10 mouse cellular contexts compared by ENCODE assay signal in the genomic region with DNA sequence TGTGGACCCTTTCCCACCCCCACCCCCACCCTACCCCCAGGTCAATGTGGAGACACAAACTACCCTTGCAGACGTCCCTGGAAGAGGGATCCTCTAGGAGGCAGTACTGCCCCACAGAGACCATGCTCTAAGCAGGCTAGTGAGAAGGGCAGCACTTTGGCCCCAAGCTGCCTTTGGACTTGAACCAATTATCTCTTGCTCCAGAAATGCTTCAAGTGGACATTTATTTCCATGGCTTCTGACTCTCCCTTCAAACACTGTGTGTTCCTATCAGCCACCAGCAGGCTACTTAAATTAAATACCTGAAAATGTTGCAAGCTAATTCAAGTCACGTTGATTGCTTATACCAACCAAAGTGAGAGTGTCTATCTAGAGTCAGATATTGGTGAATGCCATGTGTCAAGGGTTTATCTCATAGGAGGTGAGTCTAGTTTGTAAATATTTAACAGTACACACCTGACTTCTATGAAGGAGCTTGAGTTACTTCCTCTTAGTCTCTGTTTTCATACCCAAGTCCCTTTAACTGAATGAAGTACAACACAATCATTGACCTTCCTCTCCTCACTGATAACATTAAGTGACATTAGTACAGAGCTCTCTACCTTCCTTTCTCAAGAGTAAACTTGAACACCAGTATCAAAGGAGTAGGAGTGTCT.
DNase-seq lines count a peak whose midpoint lies in the region; TF ChIP-seq lines count a peak whose summit lies in the region.
"Had no signal": no experiment of that assay in that cellular context is flagged by ENCODE, and none has a peak within 500 bp of the region (broad histone marks: within the 10 kb centered on the region; RNA-seq: fewer than 3 reads in every experiment).

No protein-coding gene starts in this region.

- DNase-seq in heart, adult 2 months, result peak in 1 of 2 experiments; percentile 16
- DNase-seq in heart, adult 11 months, result no peak
- peak; percentile 14 for DNase-seq in 3134 (ENCODE audit: extremely low read depth, insufficient read length, low spot score)
- DNase-seq in R1 (ENCODE audit: low read depth, low spot score), result peak; percentile 11
- peak; percentile 22 to 50 for DNase-seq in kidney, postnatal 25 days
- DNase-seq in Muller cell, postnatal 12 days (ENCODE audit: inconsistent ontology term), result no peak
- no peak for DNase-seq in retina, embryonic 14.5 days (ENCODE audit: low spot score)
- DNase-seq in right cerebral cortex, postnatal 36 days (ENCODE audit: low spot score in 2 of 2), result no peak
- DNase-seq: thymus, postnatal 4 days had no signal

- intact Hi-C loops in heart, adult 2 months (cut with DNase I), result loop anchor here (5.0 kb wide), 1 partner anchor 432 kb away; no protein-coding TSS in a partner anchor

- TF ChIP-seq CTCF in heart, adult 2 months (IDR thresholded peaks at IDR 0.05), result peak; percentile 57

- H3K4me3 ChIP-seq in heart, adult 2 months, result no peak overlapping the region
- H3K4me3 ChIP-seq: liver, embryonic 15.5 days had no signal

- no peak overlapping the region for H3K27ac ChIP-seq in heart, adult 2 months
- H3K27ac ChIP-seq: liver, embryonic 15.5 days had no signal

- TF ChIP-seq EP300 in heart, adult 2 months (IDR thresholded peaks at IDR 0.05; ENCODE audit: insufficient read depth, low read depth, low read length), result no peak

- no peaks in the 10 kb centered on the region for H3K36me3 ChIP-seq in heart, adult 2 months (ENCODE audit: control insufficient read depth, insufficient read depth, low read length)
- H3K36me3 ChIP-seq: liver, embryonic 15.5 days had no signal

- H3K79me2 ChIP-seq in heart, adult 2 months (replicated peaks; ENCODE audit: control insufficient read depth, insufficient read depth, low read length), result no peaks in the 10 kb centered on the region

- no peak overlapping the region for H3K9ac ChIP-seq in heart, adult 2 months (ENCODE audit: low read depth, low read length)
- H3K9ac ChIP-seq: liver, embryonic 15.5 days had no signal

- H3K27me3 ChIP-seq in heart, adult 2 months (ENCODE audit: control insufficient read depth, insufficient read depth, low read length), result no peaks in the 10 kb centered on the region
- H3K27me3 ChIP-seq: liver, embryonic 15.5 days had no signal

- WGBS in heart, adult 2 months, result 54% methylated on average over 2 of the region's 2 CpGs

- no peak for TF ChIP-seq POLR2A in heart, adult 2 months (IDR thresholded peaks at IDR 0.05; ENCODE audit: insufficient read depth, low read depth, low read length)

- no peaks in the 10 kb centered on the region for H3K4me1 ChIP-seq in heart, adult 2 months (ENCODE audit: control insufficient read depth, insufficient read depth, low read length)
- H3K4me1 ChIP-seq: liver, embryonic 15.5 days had no signal

Comparison
In these comparisons a context has a peak if more than half of its experiments do, and no peak if none do; other contexts are left out.
1. DNase-seq: peak in 3134 (single experiment), R1 (single experiment) and kidney, postnatal 25 days (2 of 2); none in heart, adult 11 months (single experiment), Muller cell, postnatal 12 days (single experiment), retina, embryonic 14.5 days (single experiment) and right cerebral cortex, postnatal 36 days (0 of 2).